Mouse (Mus musculus) MEL (cell line): ENCODE results near the gene Focad. TPM values are rescaled to one million over a fixed set of nuclear protein-coding genes. Genes with fewer than 3 reads are reported as not detected.

Experiments
- DNase-seq: peaks from one replicate; pipeline ENCODE4 v3.0.0; 2011; ENCODE audit warnings: low read depth, low spot score
- H3K27ac ChIP-seq: 2 replicates; pipeline ENCODE4 v1.5.1; 2012; ENCODE audit warnings: low read depth, mild to moderate bottlenecking, control low read depth, low read length, moderate library complexity; ENCODE audit not compliant: control insufficient read depth
- H3K27me3 ChIP-seq, 2 experiments: fragments of 150-350 bp in 1 of 2; sonication (generic) in 1 of 2; 2 replicates each; pipeline ENCODE4 v1.6.1; 2012; ENCODE audit warnings: low read length in 2 of 2, mild to moderate bottlenecking in 2 of 2, improper control_type of control experiment in 1 of 2, moderate library complexity in 1 of 2; ENCODE audit not compliant: insufficient read depth in 2 of 2, control insufficient read depth in 1 of 2
- H3K36me3 ChIP-seq, 2 experiments: 2 replicates each; pipeline ENCODE4 v1.6.1; 2012 to 2014; ENCODE audit warnings: low read length in 2 of 2, improper control_type of control experiment in 1 of 2, inconsistent platforms in 1 of 2, mild to moderate bottlenecking in 1 of 2; ENCODE audit not compliant: insufficient read depth in 2 of 2, control insufficient read depth in 1 of 2
- H3K4me1 ChIP-seq, 2 experiments: fragments of 150-350 bp in 1 of 2; sonication (generic) in 1 of 2; 2 replicates each; pipeline ENCODE4 v1.6.1; 2012; ENCODE audit warnings: low read length in 2 of 2, improper control_type of control experiment in 1 of 2, mild to moderate bottlenecking in 1 of 2; ENCODE audit not compliant: insufficient read depth in 2 of 2, control insufficient read depth in 1 of 2
- H3K4me3 ChIP-seq, 2 experiments: fragments of 150-350 bp in 1 of 2; sonication (generic) in 1 of 2; 2 replicates each; pipeline ENCODE4 v1.5.1; 2012; ENCODE audit warnings: low read depth in 2 of 2, low read length in 2 of 2, mild to moderate bottlenecking in 2 of 2, moderate library complexity in 2 of 2, control low read depth in 1 of 2, improper control_type of control experiment in 1 of 2; ENCODE audit not compliant: control insufficient read depth in 1 of 2, insufficient read depth in 1 of 2
- H3K79me2 ChIP-seq: 2 replicates; pipeline ENCODE4 v1.6.1; 2012; ENCODE audit warnings: mild to moderate bottlenecking, low read length, moderate library complexity; ENCODE audit not compliant: control insufficient read depth, poor library complexity, insufficient read depth
- H3K9ac ChIP-seq: 2 replicates; pipeline ENCODE4 v1.6.1; 2012; ENCODE audit warnings: low read depth, mild to moderate bottlenecking, control low read depth, low read length, moderate library complexity; ENCODE audit not compliant: control insufficient read depth, poor library complexity, severe bottlenecking
- H3K9me3 ChIP-seq: fragments of 150-350 bp; sonication (generic); replicated peaks from 2 replicates; pipeline ENCODE4 v1.6.1; 2012; ENCODE audit warnings: mild to moderate bottlenecking, low read length, improper control_type of control experiment, moderate library complexity; ENCODE audit not compliant: insufficient read depth
- CHD1 ChIP-seq: IDR thresholded peaks from 2 replicates; pipeline ENCODE4 v1.6.1; 2012; ENCODE audit warnings: low read depth, mild to moderate bottlenecking, inconsistent platforms, low read length, improper control_type of control experiment
- CHD2 ChIP-seq: IDR thresholded peaks from 2 replicates; pipeline ENCODE4 v1.6.1; 2011; ENCODE audit warnings: low read length, improper control_type of control experiment
- CTCF ChIP-seq, 3 experiments: IDR thresholded peaks in 2 of 3; conservative IDR thresholded peaks in 1 of 3; 2 replicates each; pipeline ENCODE4 v1.5.1; 2011 to 2012; ENCODE audit warnings: low read length in 3 of 3, low read depth in 2 of 3, mild to moderate bottlenecking in 2 of 3, improper control_type of control experiment in 1 of 3, inconsistent platforms in 1 of 3, mixed read lengths in 1 of 3, moderate library complexity in 1 of 3; ENCODE audit not compliant: control insufficient read depth in 1 of 3, insufficient read depth in 1 of 3, poor library complexity in 1 of 3, severe bottlenecking in 1 of 3
- EP300 ChIP-seq, 2 experiments: IDR thresholded peaks; 2 replicates each; pipeline ENCODE4 v1.6.1; 2011; ENCODE audit warnings: improper control_type of control experiment in 2 of 2, low read length in 2 of 2, low read depth in 1 of 2, mild to moderate bottlenecking in 1 of 2
- ETS1 ChIP-seq: IDR thresholded peaks from 2 replicates; pipeline ENCODE4 v1.6.1; 2012; ENCODE audit warnings: low read depth, mild to moderate bottlenecking, inconsistent platforms, low read length, improper control_type of control experiment, moderate library complexity
- HCFC1 ChIP-seq: IDR thresholded peaks from 2 replicates; pipeline ENCODE4 v1.6.1; 2012; ENCODE audit warnings: low read depth, mild to moderate bottlenecking, inconsistent platforms, low read length, improper control_type of control experiment, moderate library complexity
- JUND ChIP-seq: IDR thresholded peaks from 2 replicates; pipeline ENCODE4 v1.6.1; 2011; ENCODE audit warnings: low read depth, mild to moderate bottlenecking, improper control_type of control experiment, low read length
- MXI1 ChIP-seq: IDR thresholded peaks from 2 replicates; pipeline ENCODE4 v1.6.1; 2011; ENCODE audit warnings: mild to moderate bottlenecking, low read depth, low read length, improper control_type of control experiment
- MYB ChIP-seq: IDR thresholded peaks from 2 replicates; pipeline ENCODE4 v1.6.1; 2011; ENCODE audit warnings: mild to moderate bottlenecking, low read depth, low read length, improper control_type of control experiment
- POLR2A ChIP-seq, 2 experiments: IDR thresholded peaks; 2 replicates each; pipeline ENCODE4 v1.6.1; 2011 to 2012; ENCODE audit warnings: low read length in 2 of 2, mild to moderate bottlenecking in 2 of 2, control low read depth in 1 of 2, improper control_type of control experiment in 1 of 2, low read depth in 1 of 2, moderate library complexity in 1 of 2; ENCODE audit not compliant: control insufficient read depth in 1 of 2, insufficient read depth in 1 of 2, poor library complexity in 1 of 2
- RAD21 ChIP-seq: IDR thresholded peaks from 2 replicates; pipeline ENCODE4 v1.6.1; 2011; ENCODE audit warnings: mild to moderate bottlenecking, low read depth, low read length, improper control_type of control experiment
- SMC3 ChIP-seq: IDR thresholded peaks from 2 replicates; pipeline ENCODE4 v1.6.1; 2011; ENCODE audit warnings: low read depth, low read length, improper control_type of control experiment
- TAL1 ChIP-seq: IDR thresholded peaks from 2 replicates; pipeline ENCODE4 v1.6.1; 2012; ENCODE audit warnings: mild to moderate bottlenecking, inconsistent platforms, low read length, moderate library complexity, mixed read lengths
- UBTF ChIP-seq: IDR thresholded peaks from 2 replicates; pipeline ENCODE4 v1.6.1; 2012; ENCODE audit warnings: low read depth, mild to moderate bottlenecking, inconsistent platforms, low read length, improper control_type of control experiment, moderate library complexity, borderline replicate concordance; ENCODE audit not compliant: insufficient read depth
- USF1 ChIP-seq: IDR thresholded peaks from 2 replicates; pipeline ENCODE4 v1.6.1; 2014; ENCODE audit warnings: low read depth, mild to moderate bottlenecking, inconsistent platforms, low read length, improper control_type of control experiment, moderate library complexity
- ZMIZ1 ChIP-seq: IDR thresholded peaks from 2 replicates; pipeline ENCODE4 v1.6.1; 2012; ENCODE audit warnings: low read depth, mild to moderate bottlenecking, inconsistent platforms, low read length, improper control_type of control experiment, moderate library complexity
- polyA plus RNA-seq, 2 experiments: library from polyadenylated mRNA; stranded (reverse) in 1 of 2; unstranded in 1 of 2; fragments of >175 nt in 1 of 2; fragments of >200 nt in 1 of 2; gene quantifications; 2 replicates each; pipeline versions ENCODE4 v1.2.1 to v1.2.4; 2012; ENCODE audit warnings: low replicate concordance in 2 of 2, low read depth in 1 of 2; ENCODE audit not compliant: insufficient read length in 2 of 2, insufficient read depth in 1 of 2, missing spikeins in 1 of 2
- total RNA-seq: library from RNA; depleted of rRNA; stranded (reverse); fragments of 300-350 nt; gene quantifications from 2 replicates; pipeline ENCODE4 v1.2.3, GENCODE M21; 2012

Focad gene
- total and polyA plus RNA-seq, 3 experiments, result 17.8 to 19.7 TPM; not detected in 1

- H3K27me3 ChIP-seq, result no peaks in the 10 kb centered on the region
- H3K4me1 ChIP-seq, result no peaks in the 10 kb centered on the region
- no peaks in the 10 kb centered on the region; a peak in 1 of 4 replicates for H3K36me3 ChIP-seq
- no peak for TF ChIP-seq RAD21
- TF ChIP-seq UBTF, result no peak
- no peak for TF ChIP-seq JUND
- TF ChIP-seq ZMIZ1, result no peak
- TF ChIP-seq MXI1, result no peak
- TF ChIP-seq HCFC1, result no peak
- TF ChIP-seq POLR2A (IDR thresholded peaks at IDR 0.05; ENCODE audit: control insufficient read depth in 1 of 2, insufficient read depth in 1 of 2, low read depth in 1 of 2, low read length in 2 of 2, poor library complexity in 1 of 2), result no peak
- H3K4me3 ChIP-seq, result no peak overlapping the region
- no peaks in the 10 kb centered on the region for H3K9me3 ChIP-seq
- H3K79me2 ChIP-seq, result no peaks in the 10 kb centered on the region
- H3K27ac ChIP-seq, result no peak overlapping the region
- H3K9ac ChIP-seq, result no peak overlapping the region
- DNase-seq, result no peak
These were observed 142.7 kb downstream of the Focad start for GRCm38 (mm10) chr4:88236926-88237756.

- no peaks in the 10 kb centered on the region for H3K79me2 ChIP-seq
- no peak overlapping the region for H3K27ac ChIP-seq
- TF ChIP-seq TAL1 (no peak), JUND (no peak), SMC3 (no peak), CHD2 (no peak), USF1 (no peak), CTCF (IDR thresholded peaks at IDR 0.05 in 2 of 3, conservative IDR thresholded peaks at IDR 0.05 in 1 of 3; ENCODE audit: control insufficient read depth in 1 of 3, insufficient read depth in 1 of 3, low read depth in 2 of 3, low read length in 3 of 3, poor library complexity in 1 of 3, severe bottlenecking in 1 of 3) (no peak), MYB (no peak), POLR2A (IDR thresholded peaks at IDR 0.05; ENCODE audit: control insufficient read depth in 1 of 2, insufficient read depth in 1 of 2, low read depth in 1 of 2, low read length in 2 of 2, poor library complexity in 1 of 2) (no peak), CHD1 (no peak), RAD21 (no peak), EP300 (IDR thresholded peaks at IDR 0.05; ENCODE audit: low read depth in 1 of 2, low read length in 2 of 2) (no peak), ETS1 (no peak)
- DNase-seq, result no peak
- H3K4me3 ChIP-seq, result no peak overlapping the region
- H3K27me3 ChIP-seq, result no peaks in the 10 kb centered on the region
- no peaks in the 10 kb centered on the region for H3K36me3 ChIP-seq
- H3K4me1 ChIP-seq, result no peaks in the 10 kb centered on the region
- no peaks in the 10 kb centered on the region for H3K9me3 ChIP-seq
- no peak overlapping the region for H3K9ac ChIP-seq
These were observed 143.9 kb downstream of the Focad start for GRCm38 (mm10) chr4:88238351-88238750.
